Mouse (Mus musculus): Measurements from ENCODE around the gene Gm20379.

Gm20379 gene

DNA sequence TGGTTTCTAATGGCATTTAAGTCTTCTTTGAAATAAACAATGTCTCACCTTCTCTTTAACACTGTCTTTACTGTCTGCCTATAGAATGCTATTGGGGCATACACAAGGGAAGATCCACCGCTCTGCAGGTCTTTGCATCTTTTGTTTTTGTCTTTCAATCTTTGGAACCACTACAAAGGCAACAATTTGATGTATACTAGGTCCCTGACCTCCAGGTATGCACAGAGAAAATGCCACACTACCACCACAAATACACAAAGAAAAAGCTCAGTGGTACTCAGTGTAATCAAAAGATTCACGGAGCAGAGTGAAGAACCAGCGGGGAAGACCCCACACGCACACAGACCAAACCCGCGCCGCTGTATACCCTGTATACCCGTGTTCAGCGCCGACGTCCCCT, at the start of gene Gm20379:
Gene Gm20379 (plus strand): TSS at position 301 of the 400 bp plus-strand sequence.
- DNase-seq (ENCODE audit: extremely low spot score, low read depth, low spot score), result no peak

DNA sequence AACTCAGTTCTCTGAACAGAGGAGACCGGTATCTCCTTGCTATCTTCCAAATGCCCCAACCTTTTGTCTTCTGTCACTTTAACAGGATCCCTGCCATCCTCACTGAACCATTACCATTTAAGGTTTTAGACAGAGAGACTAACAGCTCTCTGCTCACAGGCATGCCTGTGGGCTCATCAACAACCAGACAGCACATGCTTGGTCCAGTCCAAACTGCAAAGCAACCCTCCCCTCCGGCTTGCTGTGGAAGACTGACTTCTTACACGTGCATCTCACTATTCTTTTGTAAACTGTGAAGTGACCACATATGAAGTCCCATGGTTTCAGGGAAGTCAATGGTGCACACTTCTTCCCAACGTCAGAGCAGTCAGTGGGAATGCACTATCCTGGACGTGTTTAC, 44.5 kb upstream of the Gm20379 start:
- DNase-seq (ENCODE audit: extremely low spot score, low read depth, low spot score), result no peak

DNA sequence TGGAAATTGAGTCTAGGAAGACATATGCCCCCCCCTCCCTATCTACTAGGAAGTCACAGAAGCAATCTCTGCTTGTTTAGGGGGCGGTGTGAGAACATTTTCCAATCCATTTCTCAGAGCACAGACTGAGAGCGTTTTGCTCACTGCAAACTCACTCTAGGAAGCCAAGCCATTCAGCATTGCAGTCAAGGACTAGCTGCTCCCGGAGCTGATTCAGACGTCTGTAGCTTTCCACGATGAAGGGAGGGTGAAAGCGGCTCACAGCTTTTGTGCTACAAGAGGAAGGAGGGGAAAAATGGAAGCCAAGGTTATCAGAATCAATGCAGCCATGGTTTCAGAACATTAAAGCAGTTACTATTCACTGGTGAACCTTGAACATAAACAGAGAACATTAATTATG, 42.2 kb upstream of the Gm20379 start:
- DNase-seq (ENCODE audit: extremely low spot score, low read depth, low spot score), result no peak

DNA sequence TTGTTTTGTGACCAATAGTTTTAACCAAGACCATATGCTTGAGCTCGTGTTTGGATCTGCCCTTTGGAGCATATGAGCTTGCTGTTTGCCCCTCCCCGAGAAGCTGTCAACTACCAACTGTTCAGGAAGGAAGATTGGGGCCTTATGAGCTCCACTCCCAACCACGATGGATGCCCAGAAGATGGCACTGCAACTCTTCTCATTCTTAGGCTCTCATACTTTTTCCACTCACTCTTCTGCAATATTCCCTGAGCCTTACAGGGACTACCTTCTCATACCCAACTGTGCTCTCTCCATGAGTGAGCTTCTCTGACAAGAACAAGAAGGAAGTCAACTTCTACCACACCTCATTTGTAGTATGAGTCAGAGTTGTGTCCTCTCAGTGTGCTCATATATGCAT, 38.7 kb upstream of the Gm20379 start:
- no peak for DNase-seq (ENCODE audit: extremely low spot score, low read depth, low spot score)

DNA sequence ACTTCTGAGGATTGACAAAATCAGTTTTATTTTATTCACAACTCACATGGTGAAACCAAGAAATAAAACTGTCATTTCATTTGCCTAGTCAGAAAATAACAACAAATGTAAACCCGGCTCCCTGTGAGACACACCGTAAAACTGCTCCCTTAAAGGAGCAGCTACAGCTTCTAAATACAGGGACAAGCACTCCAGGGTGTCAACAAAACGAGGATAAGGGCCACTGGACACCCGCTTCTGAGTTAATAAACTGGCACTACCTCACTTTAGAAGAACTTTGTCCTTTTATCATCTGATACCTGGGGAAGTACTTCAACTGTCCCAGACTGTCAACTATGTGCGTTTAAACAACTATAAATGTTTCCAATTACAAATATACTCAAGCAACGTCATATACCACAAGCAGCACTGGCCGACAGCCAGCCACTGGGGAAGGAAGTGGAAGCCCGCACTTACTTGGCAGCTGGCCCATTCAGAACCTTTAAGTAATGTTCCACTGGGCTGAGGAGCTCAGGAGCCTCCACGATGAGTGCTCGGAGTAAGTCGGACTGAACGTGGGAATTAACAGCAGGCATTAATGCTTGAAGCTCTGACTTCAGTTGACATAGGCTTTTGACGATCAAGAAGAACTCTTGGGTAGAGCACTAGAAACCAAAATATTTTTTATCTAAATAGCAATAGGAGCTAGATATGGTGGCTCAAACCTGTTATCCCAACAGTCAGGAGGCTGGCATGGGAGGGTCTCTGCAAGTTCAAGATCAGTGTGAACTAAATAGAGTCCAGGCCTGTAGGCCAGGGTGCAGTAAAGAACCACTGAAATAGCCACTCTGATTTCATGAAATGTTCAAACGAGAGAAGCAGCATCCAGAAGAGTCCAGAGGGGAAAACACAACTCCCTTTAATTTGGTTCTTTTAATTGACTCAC, 31.2 kb upstream of the Gm20379 start:
- no peak for DNase-seq (ENCODE audit: extremely low spot score, low read depth, low spot score)

DNA sequence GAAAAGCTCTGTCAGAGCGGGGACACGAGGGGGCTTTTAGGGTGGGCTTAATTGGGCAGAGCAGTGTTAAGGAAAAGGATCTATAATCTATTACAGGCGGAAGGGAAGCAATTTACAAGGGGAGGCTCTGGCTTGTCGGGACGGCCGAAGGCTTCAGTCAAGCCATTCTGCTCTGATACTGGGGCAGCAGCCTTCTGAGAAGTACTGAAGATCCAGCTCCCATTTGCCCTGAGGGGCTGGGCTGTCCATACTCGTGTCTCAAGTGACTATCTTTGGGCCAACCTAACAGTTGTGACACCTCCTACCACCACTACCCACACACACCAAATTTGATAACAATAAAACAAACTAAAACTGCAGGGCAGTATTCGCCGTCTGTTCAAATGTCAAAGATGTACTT, 30.5 kb upstream of the Gm20379 start:
- DNase-seq (ENCODE audit: extremely low spot score, low read depth, low spot score), result no peak

DNA sequence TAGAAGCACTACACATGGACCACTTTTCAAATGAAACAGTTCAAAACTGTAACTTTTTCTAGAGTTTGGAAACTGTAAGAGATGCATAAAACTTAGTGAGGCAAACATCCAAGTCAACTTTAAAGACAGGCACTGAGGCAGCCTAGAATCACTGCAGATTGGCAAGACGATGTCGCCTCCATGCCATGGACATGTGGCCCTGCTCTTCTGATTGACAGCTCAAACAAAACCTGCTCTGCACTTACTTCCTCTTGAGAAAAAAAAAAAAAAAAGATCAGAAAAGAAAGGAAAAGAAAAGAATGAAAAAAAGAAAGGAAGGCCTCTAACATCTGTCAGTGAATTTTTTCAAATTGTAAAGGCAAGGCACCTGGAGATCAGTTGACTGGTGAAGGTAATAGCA, 28.8 kb upstream of the Gm20379 start:
- no peak for DNase-seq (ENCODE audit: extremely low spot score, low read depth, low spot score)

DNA sequence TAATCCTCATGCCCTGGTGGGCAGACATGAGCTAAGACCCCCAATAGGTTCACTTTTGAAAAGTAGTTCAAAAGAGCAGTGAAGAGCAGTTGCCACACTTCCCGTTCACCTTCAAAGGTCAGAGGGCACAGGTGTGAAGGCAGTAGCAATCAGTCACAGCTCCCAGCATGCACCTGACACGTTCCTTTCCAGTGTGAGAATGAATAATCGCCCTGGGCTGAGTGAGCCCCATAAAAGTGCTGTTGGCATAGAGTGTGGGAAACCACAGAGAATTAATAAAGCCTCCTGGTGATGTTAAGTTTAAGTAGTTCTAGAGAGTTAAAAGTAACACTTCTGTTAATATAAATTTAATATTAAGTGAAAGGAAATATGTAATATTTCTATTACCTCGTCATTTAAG, 14.2 kb upstream of the Gm20379 start:
- no peak for DNase-seq (ENCODE audit: extremely low spot score, low read depth, low spot score)

DNA sequence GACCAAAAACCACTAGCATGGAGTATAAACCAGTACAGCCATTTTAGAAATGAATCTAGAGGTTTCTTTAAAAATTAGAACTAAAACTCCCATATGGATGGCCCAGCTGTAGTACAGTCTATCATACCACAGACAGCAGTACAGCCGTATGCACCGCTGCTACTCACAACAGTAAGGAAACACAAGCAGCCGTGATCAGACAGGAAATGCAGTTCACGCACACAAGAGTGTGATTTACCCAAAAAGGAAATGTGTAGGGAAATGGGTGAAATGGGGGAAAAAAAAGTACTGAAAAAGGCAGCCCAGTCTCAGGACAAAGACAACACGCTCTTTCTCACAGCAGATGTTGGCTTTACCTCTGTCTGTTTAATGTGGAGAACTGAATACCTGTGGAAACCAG, 11.9 kb upstream of the Gm20379 start:
- no peak for DNase-seq (ENCODE audit: extremely low spot score, low read depth, low spot score)

DNA sequence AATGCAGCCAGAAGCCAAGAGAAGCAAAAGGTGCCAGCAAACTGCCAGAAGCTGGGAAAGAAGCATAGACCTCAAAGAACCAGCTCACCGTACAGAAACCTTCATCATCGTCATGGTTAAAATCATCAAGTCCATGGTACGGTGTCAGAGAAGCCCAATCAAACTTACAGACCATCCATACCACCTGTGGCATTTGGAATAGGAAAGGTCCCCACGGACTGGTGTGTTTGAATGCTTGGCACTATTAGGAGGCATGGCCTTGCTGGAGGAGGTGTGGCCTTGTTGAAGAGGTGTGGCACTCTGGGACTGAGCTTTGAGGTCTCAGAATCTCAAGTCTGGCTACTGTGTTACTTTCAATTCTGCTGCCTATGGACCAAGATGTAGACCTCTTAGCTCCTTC, 9.3 kb upstream of the Gm20379 start:
- no peak for DNase-seq (ENCODE audit: extremely low spot score, low read depth, low spot score)

DNA sequence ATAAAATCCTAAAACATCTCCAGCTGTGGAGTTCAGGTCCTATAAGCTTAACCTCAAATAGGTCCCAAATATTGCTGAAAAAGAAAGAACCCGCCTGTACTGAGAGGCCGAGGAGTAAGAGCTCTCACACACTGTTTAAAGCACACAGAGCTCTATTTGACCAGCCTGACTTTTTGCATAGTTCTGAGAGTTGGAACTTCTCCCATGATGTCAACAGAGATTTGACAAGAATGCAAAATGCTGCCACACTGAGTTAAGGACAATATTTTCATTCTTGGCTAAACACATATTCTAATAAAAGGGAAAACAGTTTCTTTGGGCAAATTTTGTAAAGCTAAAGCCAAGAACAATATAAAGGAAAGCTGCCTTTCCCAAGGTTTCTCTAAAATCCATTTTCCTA, 8.8 kb upstream of the Gm20379 start:
- no peak for DNase-seq (ENCODE audit: extremely low spot score, low read depth, low spot score)

DNA sequence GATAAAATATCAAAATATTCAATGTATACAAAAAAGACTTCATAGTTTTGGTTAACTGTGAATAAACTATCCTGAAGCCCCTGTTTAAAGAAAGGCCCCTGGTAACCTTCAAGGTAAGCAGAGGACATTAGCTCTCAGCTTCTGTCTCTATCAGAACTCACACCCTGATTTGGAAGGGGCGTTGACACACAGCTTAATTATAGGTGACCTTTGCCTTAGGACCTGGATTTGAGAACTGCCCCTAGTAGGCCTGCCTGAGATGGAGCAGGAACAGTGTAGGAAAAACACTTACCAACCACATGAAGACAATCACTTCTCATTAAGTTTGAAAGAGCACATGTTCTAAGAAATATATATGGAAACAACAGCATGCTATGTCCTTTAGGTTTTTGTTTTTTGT, 6.3 kb upstream of the Gm20379 start:
- DNase-seq (ENCODE audit: extremely low spot score, low read depth, low spot score), result no peak

DNA sequence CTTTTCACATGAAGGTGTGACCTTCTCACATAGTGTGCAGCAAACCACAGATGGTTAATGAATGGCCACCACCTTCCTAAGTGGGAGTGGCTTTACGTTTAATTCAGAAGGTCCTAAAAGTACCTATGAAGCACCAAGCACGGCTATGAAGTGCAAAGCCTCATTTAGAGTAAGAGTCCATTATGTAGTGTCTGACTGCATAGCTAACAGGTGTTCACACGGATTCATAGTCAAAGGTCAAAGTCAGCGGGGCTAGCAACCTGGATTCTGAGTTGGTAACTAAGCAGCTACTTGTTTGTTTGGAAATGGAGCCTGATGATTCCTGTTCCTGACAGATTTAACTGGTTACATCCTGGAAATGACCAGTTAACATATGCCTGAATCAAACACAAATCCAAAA, 4.0 kb upstream of the Gm20379 start:
- DNase-seq (ENCODE audit: extremely low spot score, low read depth, low spot score), result no peak

DNA sequence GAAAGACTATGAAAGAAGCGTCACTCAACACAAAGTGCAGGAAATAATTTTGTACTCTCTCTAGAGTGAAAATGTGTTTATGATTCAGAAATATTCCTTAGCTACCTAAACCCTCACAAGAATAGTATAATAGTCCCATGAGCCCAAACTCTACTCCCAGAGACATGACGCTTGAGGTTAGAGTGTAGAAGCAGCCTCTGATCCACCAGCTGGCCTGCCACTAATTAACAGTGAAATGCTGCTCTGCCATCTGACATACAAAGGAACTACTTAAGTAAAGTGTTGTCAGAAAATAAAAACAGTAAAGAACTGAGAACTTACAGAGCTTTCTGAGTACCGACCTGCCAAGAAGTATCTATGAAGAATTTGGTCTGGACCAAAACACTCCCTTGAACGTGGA, 3.3 kb upstream of the Gm20379 start:
- DNase-seq (ENCODE audit: extremely low spot score, low read depth, low spot score), result no peak

DNA sequence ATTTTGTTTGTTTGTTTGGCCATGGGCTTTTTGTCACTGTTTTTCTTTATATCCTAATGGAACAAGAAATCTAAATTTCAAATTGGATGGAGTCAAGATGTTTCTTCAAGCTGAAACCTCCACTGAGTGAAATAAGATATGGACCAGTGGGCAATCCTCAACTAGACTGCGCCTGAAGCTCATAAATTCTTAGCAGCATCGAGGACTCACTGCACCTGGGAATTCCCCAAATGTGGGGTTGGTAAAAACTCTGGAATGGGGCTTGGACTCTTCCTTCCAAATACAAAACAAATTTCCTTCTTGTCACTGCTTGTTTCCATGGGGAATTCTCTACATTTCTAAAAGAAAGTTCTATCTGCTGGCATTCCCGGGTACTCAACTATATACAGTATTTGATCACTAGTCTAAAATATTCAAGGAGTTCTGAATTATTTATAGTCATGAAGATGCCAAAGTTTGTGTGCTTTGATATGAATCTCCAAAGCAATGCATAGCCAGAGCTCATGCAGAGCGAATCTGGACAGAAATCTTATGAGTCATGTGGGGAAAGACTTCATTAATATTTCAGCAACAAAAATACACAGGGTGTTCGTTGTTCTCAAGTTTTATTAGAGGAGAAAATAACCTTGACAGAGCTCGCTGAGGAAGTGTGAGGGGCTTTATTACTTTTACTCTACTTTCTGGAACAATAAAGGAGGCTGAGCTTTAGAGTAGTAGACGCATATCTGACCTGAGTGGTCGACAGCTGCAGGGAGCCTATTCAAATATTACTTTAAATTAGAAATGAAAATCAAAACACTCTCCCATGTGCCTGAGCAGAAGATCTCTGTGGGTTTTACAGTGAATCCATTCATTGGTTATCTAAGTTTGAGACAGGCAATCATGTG, 2.5 kb upstream of the Gm20379 start:
- no peak for DNase-seq (ENCODE audit: extremely low spot score, low read depth, low spot score)

DNA sequence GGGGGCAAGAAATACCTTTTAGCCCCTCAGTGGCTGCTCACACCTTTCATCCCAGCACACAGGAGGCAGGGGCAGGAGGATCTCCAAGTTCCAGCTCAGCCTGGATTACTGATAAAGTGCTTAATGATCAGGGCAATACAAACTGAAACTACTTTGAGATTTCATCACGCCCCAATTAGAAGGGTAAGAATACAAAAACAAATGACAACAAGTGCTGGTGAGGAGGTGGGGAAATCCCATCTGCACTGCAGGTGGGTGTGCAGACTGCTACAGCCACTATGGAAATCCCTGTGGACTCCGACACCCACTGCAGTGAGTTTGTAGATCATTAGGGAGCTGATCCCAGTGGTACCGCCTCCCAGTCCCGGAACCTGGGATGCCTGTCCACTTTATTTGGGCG, 1.5 kb upstream of the Gm20379 start:
- no peak for DNase-seq (ENCODE audit: extremely low spot score, low read depth, low spot score)

DNA sequence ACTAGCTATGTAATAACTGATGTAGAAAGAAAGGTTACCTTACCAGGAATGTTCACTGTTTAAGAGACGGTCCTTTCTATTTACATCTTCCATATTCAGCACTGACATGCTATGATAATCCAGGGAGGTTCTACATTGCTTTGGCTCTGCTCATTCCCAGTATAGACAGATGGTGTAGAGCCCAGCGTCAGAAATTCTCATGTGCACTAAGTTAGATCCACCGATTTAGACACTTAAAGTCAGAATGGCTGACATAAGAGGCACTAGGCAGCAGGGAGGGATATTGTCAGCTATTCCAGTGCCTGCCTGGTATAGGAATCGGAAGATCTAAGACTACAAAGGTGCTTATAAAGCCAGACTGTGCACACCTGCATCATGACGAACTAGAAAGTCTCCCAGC, 8.8 kb downstream of the Gm20379 start:
- DNase-seq (ENCODE audit: extremely low spot score, low read depth, low spot score), result no peak

DNA sequence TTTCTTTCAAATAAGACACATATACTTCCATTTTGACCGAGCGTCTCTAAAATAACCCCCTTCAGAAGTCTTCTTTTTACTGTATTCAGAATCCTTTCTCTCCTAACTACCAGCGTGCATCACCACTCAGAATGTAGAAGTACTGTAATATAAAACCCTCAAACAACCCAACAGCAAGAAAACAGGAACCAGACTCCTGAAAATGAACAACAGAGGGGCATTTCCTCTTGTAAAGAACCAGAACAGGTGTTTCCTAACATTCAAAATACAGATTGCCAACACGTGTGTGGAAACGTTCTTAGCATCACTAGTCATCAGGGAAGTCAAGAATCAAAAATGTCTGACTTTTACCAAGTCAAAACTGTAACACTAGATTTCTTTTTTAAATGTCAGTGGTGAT, 15.0 kb downstream of the Gm20379 start:
- no peak for DNase-seq (ENCODE audit: extremely low spot score, low read depth, low spot score)

DNA sequence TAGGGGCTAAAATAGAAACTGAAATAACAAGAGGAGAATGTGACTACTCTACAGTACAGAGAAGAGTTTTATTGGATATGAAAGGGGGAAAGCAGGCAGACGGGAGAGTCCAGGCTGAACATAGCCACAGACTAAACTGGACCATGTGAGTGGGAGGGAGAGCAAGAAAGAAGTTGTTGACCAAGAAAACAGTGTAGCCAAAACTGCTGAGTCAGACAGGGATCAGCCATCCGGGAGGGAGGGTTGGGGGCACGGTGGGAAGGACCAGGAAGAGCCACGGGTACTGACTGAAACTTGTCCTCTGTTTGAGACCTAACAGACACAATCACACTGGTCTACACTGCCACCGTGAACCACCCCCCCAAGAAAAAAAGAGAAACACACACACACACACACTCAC, 20.2 kb downstream of the Gm20379 start:
- no peak for DNase-seq (ENCODE audit: extremely low spot score, low read depth, low spot score)

DNA sequence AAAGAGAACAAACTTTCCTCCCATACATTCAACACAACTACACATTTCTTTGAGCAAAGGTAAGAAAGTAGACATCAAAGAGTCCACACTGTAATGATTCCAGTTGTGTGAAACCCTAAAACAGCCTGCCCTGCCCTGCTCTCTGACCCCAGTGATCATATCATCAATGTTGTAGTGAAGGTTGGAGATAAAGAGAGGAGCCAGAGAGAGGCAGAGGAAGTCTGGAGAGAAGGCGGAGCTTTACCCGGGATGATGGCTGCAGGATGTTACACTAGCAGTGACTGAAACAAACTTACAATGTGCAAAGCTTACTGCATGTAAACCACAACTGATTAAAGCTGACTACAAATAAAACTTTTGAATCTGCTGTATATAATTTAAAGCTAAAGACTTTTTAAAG, 22.2 kb downstream of the Gm20379 start:
- DNase-seq (ENCODE audit: extremely low spot score, low read depth, low spot score), result no peak

DNA sequence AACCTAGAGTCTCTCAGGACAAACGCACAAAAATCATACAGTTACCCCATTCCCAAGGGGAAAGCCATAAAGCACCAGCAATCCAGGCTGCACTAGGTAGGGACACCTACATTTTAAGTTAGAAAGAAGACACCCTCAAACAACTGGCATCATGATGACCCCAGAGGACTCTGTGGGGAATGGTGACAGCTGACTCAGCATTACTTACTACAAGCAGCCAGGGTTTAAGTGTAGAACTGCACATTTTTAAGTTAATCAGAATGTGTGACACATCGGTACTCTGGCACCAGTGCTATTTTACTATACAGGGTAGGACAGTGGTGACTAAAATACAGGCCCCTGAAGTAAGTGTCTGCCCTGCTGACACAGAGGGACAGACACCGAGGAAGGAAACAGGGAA, 24.8 kb downstream of the Gm20379 start:
- DNase-seq (ENCODE audit: extremely low spot score, low read depth, low spot score), result no peak

Measured in hindlimb bud, embryonic 11.5 days (tissue).